8 mouse cellular contexts compared by ENCODE assay signal in the genomic region with DNA sequence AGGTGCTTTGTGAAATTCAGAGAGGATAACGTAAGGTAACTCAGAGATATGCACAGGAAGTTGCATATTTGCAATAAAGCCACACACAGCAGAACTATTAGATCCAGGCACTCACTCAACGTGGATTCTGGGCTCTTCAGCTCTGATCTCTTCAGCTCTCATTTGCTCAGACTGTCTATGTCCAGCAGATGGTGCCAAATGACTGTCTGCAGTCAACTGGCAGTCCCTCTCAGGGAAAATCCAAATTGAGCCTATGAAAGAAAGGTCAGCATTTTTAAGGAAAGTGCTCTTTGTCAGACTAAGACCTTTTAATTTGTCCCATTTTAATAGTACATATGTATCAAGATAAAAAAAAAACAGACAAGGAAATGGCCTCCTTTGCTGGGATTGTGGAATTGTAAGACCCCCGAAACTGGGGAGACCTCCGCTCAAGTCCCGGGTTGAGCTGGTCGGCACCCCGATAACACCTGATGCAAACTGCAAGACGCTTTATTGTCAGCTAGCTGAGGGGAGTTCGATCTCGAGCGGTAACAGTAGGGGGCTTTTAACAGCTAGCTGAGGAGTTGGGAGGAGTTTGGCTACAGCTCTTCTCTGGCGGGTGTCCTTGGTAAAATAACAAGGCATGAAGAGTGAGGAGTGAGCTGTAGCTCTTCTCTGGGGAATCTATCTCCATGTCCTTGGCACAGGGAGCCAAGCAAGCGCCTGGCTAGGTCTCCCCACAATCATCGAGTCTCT. TPM values are rescaled to one million over a fixed set of nuclear protein-coding genes. Genes with fewer than 3 reads are reported as not detected.
A peak's percentile ranks its signal among the peaks of the same experiment; 100 is the strongest.
DNase-seq lines count a peak whose midpoint lies in the region; ATAC-seq lines count a peak whose summit lies in the region.

No protein-coding gene starts in this region.

- 7% methylated on average over 14 of the region's 14 CpGs for WGBS in forebrain, embryonic 14.5 days
- 6% methylated on average over 14 of the region's 14 CpGs for WGBS in hindbrain, embryonic 16.5 days
- 11% methylated on average over 14 of the region's 14 CpGs for WGBS in liver, embryonic 11.5 days
- 5% methylated on average over 14 of the region's 14 CpGs for WGBS in neural tube, embryonic 15.5 days

- no peaks in the 10 kb centered on the region for H3K4me1 ChIP-seq in forebrain, embryonic 14.5 days (ENCODE audit: control insufficient read depth, insufficient read depth, low read length)
- H3K4me1 ChIP-seq in hindbrain, embryonic 16.5 days (ENCODE audit: control insufficient read depth, insufficient read depth, low read depth, low read length), result peaks cover 3% of the 10 kb centered on the region; the same call in 1 of the 2 replicates
- H3K4me1 ChIP-seq in liver, embryonic 11.5 days (replicated peaks; ENCODE audit: control insufficient read depth, insufficient read depth, low read length), result no peaks in the 10 kb centered on the region
- H3K4me1 ChIP-seq in neural tube, embryonic 15.5 days, result peaks cover 6% of the 10 kb centered on the region

- H3K27me3 ChIP-seq in forebrain, embryonic 14.5 days (replicated peaks; ENCODE audit: control insufficient read depth, insufficient read depth, low read length), result no peaks in the 10 kb centered on the region
- no peaks in the 10 kb centered on the region for H3K27me3 ChIP-seq in hindbrain, embryonic 16.5 days (replicated peaks; ENCODE audit: control insufficient read depth, insufficient read depth, low read length)
- no peaks in the 10 kb centered on the region for H3K27me3 ChIP-seq in liver, embryonic 11.5 days (replicated peaks; ENCODE audit: control insufficient read depth, insufficient read depth, low read length)
- H3K27me3 ChIP-seq in neural tube, embryonic 15.5 days (replicated peaks), result no peaks in the 10 kb centered on the region

- peak; percentile 9 for DNase-seq in thymus, postnatal 0 days (ENCODE audit: low spot score)
- DNase-seq in thymus, postnatal 14 days, result no peak
- peak; percentile 20 for DNase-seq in cerebellum, adult 11 months
- DNase-seq in forebrain, embryonic 14.5 days (ENCODE audit: low spot score), result peak; percentile 89
- DNase-seq in liver, embryonic 11.5 days (ENCODE audit: low spot score), result no peak

- ATAC-seq in forebrain, embryonic 14.5 days, result peak; percentile 61
- peak; percentile 91 for ATAC-seq in hindbrain, embryonic 16.5 days
- 0 out of 2 replicates have a peak, but pooled peaks have one; percentile 52 for ATAC-seq in liver, embryonic 11.5 days (replicated peaks; ENCODE audit: low FRiP score)
- ATAC-seq in neural tube, embryonic 15.5 days (ENCODE audit: low FRiP score), result peak; percentile 89
- ATAC-seq in inflammation-experienced regulatory T-cells, adult 6 months, result no peak

- H3K4me2 ChIP-seq in forebrain, embryonic 14.5 days (ENCODE audit: low read length), result peak overlapping the region; percentile 48
- peak overlapping the region; percentile 74 for H3K4me2 ChIP-seq in hindbrain, embryonic 16.5 days (ENCODE audit: low read length)
- H3K4me2 ChIP-seq in liver, embryonic 11.5 days, result peak overlapping the region; percentile 57
- peak overlapping the region; percentile 74 for H3K4me2 ChIP-seq in neural tube, embryonic 15.5 days

- H3K27ac ChIP-seq in forebrain, embryonic 14.5 days (ENCODE audit: low read depth, low read length), result no peak overlapping the region
- H3K27ac ChIP-seq in hindbrain, embryonic 16.5 days (ENCODE audit: low read depth, low read length), result no peak overlapping the region
- no peak overlapping the region for H3K27ac ChIP-seq in liver, embryonic 11.5 days (ENCODE audit: low read depth, low read length)
- no peak overlapping the region for H3K27ac ChIP-seq in neural tube, embryonic 15.5 days (replicated peaks)

- H3K9me3 ChIP-seq in forebrain, embryonic 14.5 days (replicated peaks; ENCODE audit: control insufficient read depth, low read length), result no peaks in the 10 kb centered on the region
- H3K9me3 ChIP-seq in hindbrain, embryonic 16.5 days (ENCODE audit: control insufficient read depth, low read length), result no peaks in the 10 kb centered on the region
- H3K9me3 ChIP-seq in liver, embryonic 11.5 days (ENCODE audit: control insufficient read depth, low read length), result peaks cover 3% of the 10 kb centered on the region; the same call in 1 of the 2 replicates
- no peaks in the 10 kb centered on the region for H3K9me3 ChIP-seq in neural tube, embryonic 15.5 days (replicated peaks)

- peak overlapping the region; percentile 40 for H3K9ac ChIP-seq in forebrain, embryonic 14.5 days (ENCODE audit: low read length)
- peak overlapping the region; percentile 29; the same call in 1 of the 2 replicates for H3K9ac ChIP-seq in hindbrain, embryonic 16.5 days (ENCODE audit: low read depth, low read length)
- H3K9ac ChIP-seq in liver, embryonic 11.5 days (ENCODE audit: low read depth, low read length), result no peak overlapping the region; the same call in 1 of the 2 replicates
- H3K9ac ChIP-seq in neural tube, embryonic 15.5 days (replicated peaks), result peak overlapping the region; percentile 38

- H3K36me3 ChIP-seq in forebrain, embryonic 14.5 days (ENCODE audit: control insufficient read depth, insufficient read depth, low read length), result no peaks in the 10 kb centered on the region
- no peaks in the 10 kb centered on the region for H3K36me3 ChIP-seq in hindbrain, embryonic 16.5 days (ENCODE audit: control insufficient read depth, insufficient read depth, low read length)
- H3K36me3 ChIP-seq in liver, embryonic 11.5 days (ENCODE audit: control insufficient read depth, insufficient read depth, low read length), result no peaks in the 10 kb centered on the region
- H3K36me3 ChIP-seq in neural tube, embryonic 15.5 days, result no peaks in the 10 kb centered on the region

- peak overlapping the region; percentile 21; the same call in 1 of the 2 replicates for H3K4me3 ChIP-seq in forebrain, embryonic 14.5 days (ENCODE audit: low read depth, low read length)
- H3K4me3 ChIP-seq in hindbrain, embryonic 16.5 days (ENCODE audit: low read length), result peak overlapping the region; percentile 38
- H3K4me3 ChIP-seq in liver, embryonic 11.5 days (ENCODE audit: low read depth, low read length), result peak overlapping the region; percentile 19
- H3K4me3 ChIP-seq in neural tube, embryonic 15.5 days (replicated peaks), result peak overlapping the region; percentile 38

RNA-seq across cellular contexts. Expression of a gene that starts 16.4 kb away (rescaled TPM):
- 3.2 and 4.0 TPM in 2 replicates for polyA plus RNA-seq in thymus, postnatal 0 days (2015; fragmentation: Nextera tagmentation; extraction: Ambion mirVana)
- polyA plus RNA-seq in forebrain, embryonic 14.5 days (2014; fragmentation: Nextera tagmentation; extraction: Ambion mirVana), result 4.5 and 6.8 TPM in 2 replicates
- 27.3 and 33.1 TPM in 2 replicates for polyA plus RNA-seq in hindbrain, embryonic 16.5 days (2015; fragmentation: Nextera tagmentation; extraction: Ambion mirVana)
- polyA plus RNA-seq in liver, embryonic 11.5 days (2014; fragmentation: Nextera tagmentation; extraction: Ambion mirVana), result 18.7 and 21.8 TPM in 2 replicates
- 18.9 and 20.1 TPM in 2 replicates for polyA plus RNA-seq in neural tube, embryonic 15.5 days (2015; fragmentation: Nextera tagmentation; extraction: Ambion mirVana)
- 1 to 10 TPM in 2 of 3 experiments, under 1 TPM in 1; 0.78 to 4.6 (median 1.5) TPM for polyA plus RNA-seq in inflammation-experienced regulatory T-cells, adult 6 months (2017; shearing (Covaris generic))

RNA-seq across cellular contexts. Expression of a gene that starts 57.4 kb away (rescaled TPM):
- polyA plus RNA-seq in thymus, postnatal 0 days (2015; fragmentation: Nextera tagmentation; extraction: Ambion mirVana), result 0.29 and 0.32 TPM in 2 replicates
- polyA plus RNA-seq in forebrain, embryonic 14.5 days (2014; fragmentation: Nextera tagmentation; extraction: Ambion mirVana), result 2.2 and 3.8 TPM in 2 replicates
- 7.9 and 14.8 TPM in 2 replicates for polyA plus RNA-seq in hindbrain, embryonic 16.5 days (2015; fragmentation: Nextera tagmentation; extraction: Ambion mirVana)
- 21.7 and 22.5 TPM in 2 replicates for polyA plus RNA-seq in liver, embryonic 11.5 days (2014; fragmentation: Nextera tagmentation; extraction: Ambion mirVana)
- polyA plus RNA-seq in neural tube, embryonic 15.5 days (2015; fragmentation: Nextera tagmentation; extraction: Ambion mirVana), result 11.4 and 14.8 TPM in 2 replicates
- polyA plus RNA-seq in inflammation-experienced regulatory T-cells, adult 6 months (2017; shearing (Covaris generic)), result not detected

Comparison
In these comparisons a context has a peak if more than half of its experiments do, and no peak if none do; other contexts are left out.
1. DNase-seq: peak in thymus, postnatal 0 days (single experiment), cerebellum, adult 11 months (single experiment) and forebrain, embryonic 14.5 days (single experiment); none in thymus, postnatal 14 days (single experiment) and liver, embryonic 11.5 days (single experiment).
2. Peak in every context shown above with its lines, with median percentiles within 50 percentile points of each other: H3K4me2 ChIP-seq and H3K4me3 ChIP-seq.